In genomic region chr19:59496832-59497231, GRCm38 (mm10) we compare ENCODE assay signal across 14 mouse cellular contexts. TPM values are rescaled to one million over a fixed set of nuclear protein-coding genes. Genes with fewer than 3 reads are reported as not detected.
"Had no signal": no experiment of that assay in that cellular context is flagged by ENCODE, and none has a peak within 500 bp of the region (broad histone marks: within the 10 kb centered on the region; RNA-seq: fewer than 3 reads in every experiment).

No protein-coding gene starts in this region.

- H3K4me2 ChIP-seq: kidney, embryonic 15.5 days; limb, embryonic 13.5 days; stomach, embryonic 15.5 days had no signal

- H3K4me3 ChIP-seq: kidney, embryonic 15.5 days; limb, embryonic 13.5 days; stomach, embryonic 15.5 days had no signal

- H3K9ac ChIP-seq: kidney, embryonic 15.5 days; limb, embryonic 13.5 days; liver, embryonic 14.5 days; stomach, embryonic 15.5 days had no signal

- H3K27ac ChIP-seq: kidney, embryonic 15.5 days; limb, embryonic 13.5 days; liver, embryonic 14.5 days; stomach, embryonic 15.5 days had no signal

- H3K36me3 ChIP-seq: kidney, embryonic 15.5 days; limb, embryonic 13.5 days; stomach, embryonic 15.5 days had no signal

- DNase-seq: kidney, adult 2 months; kidney, postnatal 14 days; left cerebral cortex, postnatal 4 days; lung, adult 18-20 months; right cerebral cortex, postnatal 14 days; thymus, postnatal 36 days had no signal

- H3K4me1 ChIP-seq: stomach, embryonic 15.5 days had no signal

- H3K9me3 ChIP-seq: kidney, embryonic 15.5 days; limb, embryonic 13.5 days; stomach, embryonic 15.5 days had no signal

- H3K27me3 ChIP-seq: kidney, embryonic 15.5 days; limb, embryonic 13.5 days; stomach, embryonic 15.5 days had no signal

RNA-seq across cellular contexts. Expression of gene Emx2, which starts 38.7 kb away (rescaled TPM):
- polyA plus RNA-seq: large intestine, adult 2 months; liver, adult 2 months; lung, embryonic 16.5 days; spleen, adult 2 months had no signal
